Mouse (Mus musculus): ENCODE results near the gene Gm21698.
"Not testable (repeated sequence)": the region's sequence is repeated elsewhere in the genome, so short reads cannot be mapped to it uniquely, and the experiment has no call there.

DNA sequence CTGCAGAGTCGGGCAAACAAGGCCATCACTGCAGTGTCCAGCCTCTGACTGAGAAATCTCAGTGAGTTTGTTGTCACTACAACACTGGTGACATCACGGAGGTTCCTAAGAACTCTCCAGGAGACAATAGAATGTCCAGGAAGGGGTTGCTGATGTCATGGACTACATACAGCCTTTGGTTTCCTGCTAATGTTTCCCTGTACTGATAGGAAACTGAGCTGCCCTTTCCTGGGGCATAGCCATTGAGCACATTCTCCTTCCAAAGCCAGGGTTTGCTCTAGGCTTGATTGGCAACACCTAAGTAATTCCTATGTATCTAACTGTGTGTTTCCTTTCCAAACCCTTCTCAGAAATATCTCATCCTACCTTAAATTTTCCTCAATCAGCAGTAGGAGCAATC is 15.9 kb downstream of the Gm21698 start, which contains the start of gene Gm21680:
- not testable (repeated sequence) for TF ChIP-seq GATA1 (IDR thresholded peaks at IDR 0.05; ENCODE audit: borderline replicate concordance, low read length); FLI1 (IDR thresholded peaks at IDR 0.05; ENCODE audit: low read length)
